Mouse (Mus musculus): ENCODE data around the gene 2010109A12Rik. TPM values are rescaled to one million over a fixed set of nuclear protein-coding genes. Genes with fewer than 3 reads are reported as not detected.

2010109A12Rik gene
- 2.2 TPM for polyA plus RNA-seq (2017; shearing (Covaris generic))

DNA sequence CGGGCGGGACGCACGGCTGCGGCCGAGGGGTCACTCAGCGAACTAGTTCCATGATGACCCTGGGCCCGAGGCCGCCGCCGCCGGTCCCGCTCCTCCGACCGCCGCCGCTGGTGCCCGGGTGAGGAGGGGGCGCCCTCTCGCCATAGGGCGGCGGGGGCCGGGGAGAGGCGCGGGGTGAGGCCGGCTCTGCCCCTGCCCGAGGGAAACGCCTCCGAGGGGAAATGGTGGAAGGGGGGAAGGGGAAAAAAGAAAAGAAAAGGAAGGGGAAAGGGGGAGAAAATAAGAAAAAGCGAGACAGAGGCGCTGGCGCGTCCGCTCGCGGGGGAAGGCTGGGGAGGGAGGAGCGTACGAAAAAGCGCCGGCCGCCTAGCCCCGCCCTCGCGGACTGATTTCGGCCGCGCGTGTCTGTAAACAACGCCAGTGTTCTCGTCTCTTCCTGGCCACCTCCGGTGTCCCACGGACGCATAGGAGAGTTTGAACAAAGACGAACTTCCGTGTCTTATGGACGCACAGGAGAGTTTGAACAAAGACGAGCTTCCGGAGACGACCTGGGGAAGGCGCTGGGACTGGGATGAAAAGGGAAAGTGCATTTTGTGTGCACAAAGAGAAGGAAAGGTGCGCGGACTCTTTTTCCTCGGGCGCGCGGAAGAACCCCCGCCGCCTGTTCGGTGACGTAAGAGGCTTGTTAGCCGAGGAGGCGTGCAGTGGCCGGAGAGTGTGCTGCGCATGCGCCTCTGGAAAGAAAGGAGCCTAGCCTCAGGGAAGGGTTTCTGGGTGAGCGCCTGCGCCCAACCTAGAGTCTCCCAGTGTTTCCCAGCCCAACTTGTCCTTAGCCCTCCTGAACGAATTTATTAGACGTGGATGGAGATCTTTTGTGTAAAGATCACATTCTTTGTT, at the start of gene 2010109A12Rik, which contains the start of gene Ccni:
2010109A12Rik (plus strand) TSS at position 410 of the 897 bp plus-strand sequence.
Ccni (minus strand) TSS at position 387 of the 897 bp plus-strand sequence.

Other genes starting within 250 kb of the 2010109A12Rik start
- not detected for gene Sowahb, start 161.5 kb upstream of the 2010109A12Rik start, polyA plus RNA-seq (2017; shearing (Covaris generic))
- 51.6 TPM for gene Sept11, start 113.1 kb upstream of the 2010109A12Rik start, polyA plus RNA-seq (2017; shearing (Covaris generic))
- 161 TPM for gene Ccni, start within 50 bp of the 2010109A12Rik start, polyA plus RNA-seq (2017; shearing (Covaris generic))
- 104 TPM for gene Ccng2, start 60.7 kb downstream of the 2010109A12Rik start, polyA plus RNA-seq (2017; shearing (Covaris generic))